Mouse (Mus musculus) ovary, postnatal 10 days (tissue): ENCODE measurements around the gene S1pr3.

ENCODE experiments used
- DNase-seq: peaks from one replicate; pipeline ENCODE4 v3.0.0; 2022; ENCODE audit warnings: low spot score

S1pr3 gene

GRCm38 (mm10) chr13:51446550-51446949 lies 38.1 kb downstream of the S1pr3 start:
- no peak for DNase-seq

GRCm38 (mm10) chr13:51456190-51456878 lies 47.9 kb downstream of the S1pr3 start:
- DNase-seq, result no peak

GRCm38 (mm10) chr13:51464294-51464693 lies 55.9 kb downstream of the S1pr3 start:
- no peak for DNase-seq

GRCm38 (mm10) chr13:51466117-51466841 lies 57.8 kb downstream of the S1pr3 start:
- DNase-seq, result no peak

- DNase-seq, result no peak
These were observed 60.3 kb downstream of the S1pr3 start for GRCm38 (mm10) chr13:51468697-51469250.
